Mouse (Mus musculus): ENCODE results near the gene Dffb. TPM values are rescaled to one million over a fixed set of nuclear protein-coding genes. Genes with fewer than 3 reads are reported as not detected.

The Dffb gene
- polyA plus RNA-seq (2015; fragmentation: Nextera tagmentation; extraction: Ambion mirVana) = 14.1 and 14.3 TPM in 2 replicates

GRCm38 (mm10) chr4:153974431-153975291 lies at the start of gene Dffb, which contains the start of gene Cep104:
TSS of gene Dffb (minus strand) at chr4:153975126.
TSS of gene Cep104 (plus strand) at chr4:153975194.
- ATAC-seq (ENCODE audit: low FRiP score, low TSS enrichment) = peak; percentile 98
- Histone ChIP-seq H3K4me2 (replicated peaks; ENCODE audit: low read depth, low read length) (peak within 1 kb of the TSS; percentile 97), H3K27ac (ENCODE audit: low read length) (0 out of 2 replicates have a peak within 1 kb of the TSS, but pooled peaks have one; percentile 32), H3K4me1 (ENCODE audit: insufficient read depth, low read length) (peaks cover 18% of the 10 kb centered on the region), H3K9me3 (ENCODE audit: low read length) (no peaks in the 10 kb centered on the region), H3K9ac (replicated peaks; ENCODE audit: low read length) (peak within 1 kb of the TSS; percentile 94), H3K4me3 (ENCODE audit: low read length) (peak within 1 kb of the TSS; percentile 84), H3K27me3 (ENCODE audit: insufficient read depth, low read length) (no peaks in the 10 kb centered on the region), H3K36me3 (ENCODE audit: insufficient read depth, low read length) (peaks cover 23% of the 10 kb centered on the region)
- WGBS = under 1% methylated on average over 68 of the region's 68 CpGs

DNA sequence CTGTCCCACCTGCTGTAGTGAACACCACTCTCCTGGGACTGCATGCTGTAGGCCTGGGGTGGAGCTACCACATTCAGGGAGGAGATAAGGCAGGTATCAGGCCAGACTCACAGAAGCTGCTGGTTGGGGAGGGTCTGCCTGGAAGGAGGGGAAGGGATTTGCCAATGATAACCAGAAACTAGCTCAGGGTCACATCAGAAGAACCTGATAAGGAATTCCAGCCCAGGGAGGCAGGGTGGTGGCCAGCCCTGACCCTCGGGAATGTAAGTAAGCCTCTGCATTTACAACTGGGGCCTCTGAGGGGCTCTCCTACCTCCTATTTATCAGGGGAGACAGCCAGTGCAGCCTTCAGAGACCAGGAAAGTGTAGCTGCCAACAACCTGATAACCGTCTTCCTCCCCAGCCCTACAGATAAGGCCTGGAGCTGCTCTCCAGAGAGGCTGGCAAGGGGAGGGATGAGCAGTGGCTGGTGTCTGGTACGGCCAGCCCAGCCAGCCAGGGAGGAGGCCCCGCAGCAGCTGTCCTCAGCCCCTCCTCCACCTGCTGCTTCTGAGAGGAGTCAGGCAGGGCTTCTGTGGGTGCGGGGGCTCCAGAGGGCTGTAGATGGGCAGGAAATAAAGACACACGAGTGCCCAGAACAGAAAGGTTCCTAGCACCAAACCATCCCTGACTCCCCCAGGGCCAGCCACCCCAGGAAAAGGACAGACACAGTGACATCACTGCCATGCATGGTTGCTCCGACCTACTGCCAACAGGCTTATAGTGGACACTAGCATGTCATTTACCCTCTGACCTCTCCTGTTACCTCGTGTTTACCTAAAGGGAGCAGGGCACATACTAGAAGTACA lies 49.1 kb upstream of the Dffb start:
- H3K27ac ChIP-seq (ENCODE audit: low read length) = peak overlapping the region; percentile 89; the same call in 1 of the 2 replicates
- peak overlapping the region; percentile 70 for H3K4me2 ChIP-seq (replicated peaks; ENCODE audit: low read depth, low read length)
- H3K9me3 ChIP-seq (ENCODE audit: low read length) = no peaks in the 10 kb centered on the region
- no peak overlapping the region for H3K9ac ChIP-seq (replicated peaks; ENCODE audit: low read length)
- H3K4me3 ChIP-seq (ENCODE audit: low read length) = no peak overlapping the region
- no peaks in the 10 kb centered on the region for H3K27me3 ChIP-seq (ENCODE audit: insufficient read depth, low read length)
- H3K4me1 ChIP-seq (ENCODE audit: insufficient read depth, low read length) = peaks cover 49% of the 10 kb centered on the region
- ATAC-seq (ENCODE audit: low FRiP score, low TSS enrichment) = no peak
- 11% methylated on average over 8 of the region's 8 CpGs for WGBS
- peaks cover 29% of the 10 kb centered on the region for H3K36me3 ChIP-seq (ENCODE audit: insufficient read depth, low read length)

DNA sequence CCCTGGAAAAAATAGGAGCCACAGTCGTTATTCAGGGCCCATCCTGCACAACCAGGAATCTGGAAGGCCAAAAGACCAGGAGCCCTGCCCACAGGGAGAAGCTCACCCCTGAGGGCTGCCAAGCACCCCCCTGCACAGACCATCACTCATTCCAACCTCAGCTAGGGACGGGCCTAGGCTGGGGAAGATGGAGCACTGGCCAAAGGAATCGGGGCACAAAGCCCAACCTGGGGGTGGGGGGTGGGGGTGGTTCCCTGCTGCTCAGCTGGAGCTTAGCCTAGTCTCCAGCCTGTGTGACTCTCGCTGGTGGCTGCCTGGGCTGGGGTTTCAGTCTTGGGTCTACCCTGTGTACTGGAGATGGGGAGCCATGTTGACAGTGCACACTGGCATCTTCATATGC lies 47.9 kb upstream of the Dffb start:
- no peak overlapping the region for H3K4me3 ChIP-seq (ENCODE audit: low read length)
- H3K9ac ChIP-seq (replicated peaks; ENCODE audit: low read length) = peak overlapping the region; percentile 29
- no peaks in the 10 kb centered on the region for H3K9me3 ChIP-seq (ENCODE audit: low read length)
- WGBS = 29% methylated on average over 4 of the region's 4 CpGs
- peaks cover 49% of the 10 kb centered on the region for H3K4me1 ChIP-seq (ENCODE audit: insufficient read depth, low read length)
- H3K27ac ChIP-seq (ENCODE audit: low read length) = peak overlapping the region; percentile 89
- H3K36me3 ChIP-seq (ENCODE audit: insufficient read depth, low read length) = peaks cover 40% of the 10 kb centered on the region
- 0 out of 2 replicates have a peak overlapping the region, but pooled peaks have one; percentile 14 for H3K4me2 ChIP-seq (replicated peaks; ENCODE audit: low read depth, low read length)
- 0 out of 2 replicates have a peak, but pooled peaks have one; percentile 7 for ATAC-seq (ENCODE audit: low FRiP score, low TSS enrichment)
- no peaks in the 10 kb centered on the region for H3K27me3 ChIP-seq (ENCODE audit: insufficient read depth, low read length)

- Histone ChIP-seq H3K4me1 (ENCODE audit: insufficient read depth, low read length) (peaks cover 49% of the 10 kb centered on the region), H3K9me3 (ENCODE audit: low read length) (no peaks in the 10 kb centered on the region), H3K27me3 (ENCODE audit: insufficient read depth, low read length) (no peaks in the 10 kb centered on the region), H3K4me2 (replicated peaks; ENCODE audit: low read depth, low read length) (0 out of 2 replicates have a peak overlapping the region, but pooled peaks have one; percentile 14), H3K4me3 (ENCODE audit: low read length) (no peak overlapping the region), H3K9ac (replicated peaks; ENCODE audit: low read length) (peak overlapping the region; percentile 29), H3K27ac (ENCODE audit: low read length) (peak overlapping the region; percentile 89), H3K36me3 (ENCODE audit: insufficient read depth, low read length) (peaks cover 42% of the 10 kb centered on the region)
- ATAC-seq (ENCODE audit: low FRiP score, low TSS enrichment) = peak; percentile 80
- 34% methylated on average over 4 of the region's 4 CpGs for WGBS
Measured at GRCm38 (mm10) chr4:154022407-154022806, 47.5 kb upstream of the Dffb start.

DNA sequence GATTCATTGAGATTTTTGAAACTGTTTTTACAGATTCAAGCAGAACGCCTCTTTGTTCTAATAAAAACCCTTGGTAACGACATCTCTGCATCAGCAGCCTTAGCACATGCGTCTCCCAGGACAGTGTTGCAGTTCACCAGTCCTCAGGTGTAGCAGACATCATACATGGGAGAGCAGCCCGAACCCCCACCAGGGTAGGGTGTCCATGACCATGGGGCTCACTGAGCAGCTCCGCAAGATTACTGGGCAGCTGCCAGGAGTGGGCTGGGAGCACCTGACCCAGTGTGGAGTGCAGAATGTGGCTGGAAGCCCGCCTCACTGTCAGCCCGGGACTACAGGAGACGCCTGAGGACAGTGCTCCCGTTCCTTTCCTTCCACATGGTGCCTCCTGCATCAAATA lies 46.5 kb upstream of the Dffb start:
- no peak overlapping the region for H3K4me3 ChIP-seq (ENCODE audit: low read length)
- peaks cover 46% of the 10 kb centered on the region for H3K4me1 ChIP-seq (ENCODE audit: insufficient read depth, low read length)
- no peak overlapping the region for H3K9ac ChIP-seq (replicated peaks; ENCODE audit: low read length)
- no peaks in the 10 kb centered on the region for H3K27me3 ChIP-seq (ENCODE audit: insufficient read depth, low read length)
- WGBS = 88% methylated on average over 9 of the region's 9 CpGs
- ATAC-seq (ENCODE audit: low FRiP score, low TSS enrichment) = no peak
- no peaks in the 10 kb centered on the region for H3K9me3 ChIP-seq (ENCODE audit: low read length)
- peak overlapping the region; percentile 89 for H3K27ac ChIP-seq (ENCODE audit: low read length)
- no peak overlapping the region for H3K4me2 ChIP-seq (replicated peaks; ENCODE audit: low read depth, low read length)
- H3K36me3 ChIP-seq (ENCODE audit: insufficient read depth, low read length) = peaks cover 52% of the 10 kb centered on the region

DNA sequence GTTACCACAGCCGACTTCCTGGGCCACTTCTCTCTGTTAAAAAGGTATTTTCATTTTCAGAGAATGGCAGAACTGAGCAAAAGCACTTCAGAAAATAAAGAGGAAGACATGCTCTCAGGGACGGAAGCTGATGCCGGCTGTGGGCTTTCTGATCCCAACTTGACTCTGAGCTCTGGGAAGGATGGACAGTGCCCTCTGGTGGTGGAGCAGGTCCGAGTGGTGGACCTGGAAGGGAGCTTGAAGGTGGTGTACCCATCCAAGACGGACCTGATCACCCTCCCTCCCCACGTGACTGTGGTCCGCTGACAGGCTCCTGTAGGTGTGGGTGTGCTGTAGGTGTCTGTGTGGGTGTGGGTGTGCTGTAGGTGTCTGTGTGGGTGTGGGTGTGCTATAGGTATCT lies 44.6 kb upstream of the Dffb start:
- H3K4me1 ChIP-seq (ENCODE audit: insufficient read depth, low read length) = peaks cover 29% of the 10 kb centered on the region
- H3K27me3 ChIP-seq (ENCODE audit: insufficient read depth, low read length) = no peaks in the 10 kb centered on the region
- no peak overlapping the region for H3K4me3 ChIP-seq (ENCODE audit: low read length)
- no peak for ATAC-seq (ENCODE audit: low FRiP score, low TSS enrichment)
- peaks cover 67% of the 10 kb centered on the region for H3K36me3 ChIP-seq (ENCODE audit: insufficient read depth, low read length)
- 68% methylated on average over 7 of the region's 7 CpGs for WGBS
- no peak overlapping the region for H3K4me2 ChIP-seq (replicated peaks; ENCODE audit: low read depth, low read length)
- H3K9ac ChIP-seq (replicated peaks; ENCODE audit: low read length) = no peak overlapping the region
- H3K9me3 ChIP-seq (ENCODE audit: low read length) = no peaks in the 10 kb centered on the region
- H3K27ac ChIP-seq (ENCODE audit: low read length) = no peak overlapping the region

GRCm38 (mm10) chr4:154015476-154015875 lies 40.5 kb upstream of the Dffb start:
- 90% methylated on average over 11 of the region's 11 CpGs for whole genome bisulfite sequencing
- H3K4me3 ChIP-seq (ENCODE audit: low read length) = no peak overlapping the region
- ATAC-seq (ENCODE audit: low FRiP score, low TSS enrichment) = no peak
- no peaks in the 10 kb centered on the region for H3K9me3 ChIP-seq (ENCODE audit: low read length)
- H3K4me2 ChIP-seq (replicated peaks; ENCODE audit: low read depth, low read length) = no peak overlapping the region
- H3K36me3 ChIP-seq (ENCODE audit: insufficient read depth, low read length) = peaks cover 53% of the 10 kb centered on the region
- H3K4me1 ChIP-seq (ENCODE audit: insufficient read depth, low read length) = peaks cover 15% of the 10 kb centered on the region
- no peak overlapping the region for H3K27ac ChIP-seq (ENCODE audit: low read length)
- H3K9ac ChIP-seq (replicated peaks; ENCODE audit: low read length) = no peak overlapping the region
- H3K27me3 ChIP-seq (ENCODE audit: insufficient read depth, low read length) = no peaks in the 10 kb centered on the region

DNA sequence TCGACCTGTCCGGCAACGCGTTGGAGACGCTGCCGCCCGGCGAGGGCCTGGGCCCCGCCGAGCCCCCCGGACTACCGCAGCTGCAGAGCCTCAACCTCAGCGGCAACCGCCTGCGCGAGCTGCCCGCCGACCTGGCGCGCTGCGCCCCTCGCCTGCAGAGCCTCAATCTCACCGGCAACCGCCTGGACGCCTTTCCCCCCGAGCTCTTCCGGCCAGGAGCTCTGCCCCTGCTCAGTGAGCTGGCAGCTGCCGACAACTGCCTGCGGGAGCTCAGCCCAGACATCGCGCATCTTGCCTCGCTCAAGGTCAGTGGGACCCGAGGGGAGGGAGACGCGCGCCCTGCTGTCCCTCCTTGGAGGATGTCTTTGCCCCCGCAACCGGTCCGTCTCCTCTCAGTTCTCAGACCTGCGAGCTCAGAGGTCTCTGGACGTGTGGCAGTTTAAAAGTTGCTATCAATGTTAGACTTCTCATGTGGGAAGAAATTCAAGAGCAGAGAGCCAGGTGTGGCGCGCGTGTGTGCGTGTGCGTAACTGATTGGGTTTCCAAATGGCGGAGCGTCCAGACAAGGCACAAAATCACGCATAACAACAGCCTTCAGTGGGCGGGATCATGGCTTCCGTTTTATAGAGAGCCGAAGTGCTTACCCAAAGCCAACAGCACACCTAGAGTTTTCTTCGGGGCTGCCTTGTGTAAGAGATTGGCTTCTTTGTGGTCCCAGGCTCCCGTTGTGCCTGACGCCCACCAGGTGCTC lies 37.4 kb upstream of the Dffb start:
- 2% methylated on average over 55 of the region's 55 CpGs for WGBS
- peaks cover 15% of the 10 kb centered on the region for H3K4me1 ChIP-seq (ENCODE audit: insufficient read depth, low read length)
- peak overlapping the region; percentile 96 for H3K9ac ChIP-seq (replicated peaks; ENCODE audit: low read length)
- peak overlapping the region; percentile 100 for H3K4me3 ChIP-seq (ENCODE audit: low read length)
- H3K9me3 ChIP-seq (ENCODE audit: low read length) = no peaks in the 10 kb centered on the region
- peaks cover 27% of the 10 kb centered on the region for H3K36me3 ChIP-seq (ENCODE audit: insufficient read depth, low read length)
- peak overlapping the region; percentile 98 for H3K4me2 ChIP-seq (replicated peaks; ENCODE audit: low read depth, low read length)
- peak overlapping the region; percentile 50; the same call in 1 of the 2 replicates for H3K27ac ChIP-seq (ENCODE audit: low read length)
- no peak for ATAC-seq (ENCODE audit: low FRiP score, low TSS enrichment)
- no peaks in the 10 kb centered on the region for H3K27me3 ChIP-seq (ENCODE audit: insufficient read depth, low read length)

- peak within 1 kb of the TSS; percentile 98 for H3K4me2 ChIP-seq (replicated peaks; ENCODE audit: low read depth, low read length)
- 0% methylated on average over 41 of the region's 59 CpGs for WGBS
Measured at GRCm38 (mm10) chr4:154011646-154012089, 36.7 kb upstream of the Dffb start, which contains the start of gene Lrrc47. TSS of gene Lrrc47 (plus strand) at chr4:154011731.

More at GRCm38 (mm10) chr4:154011646-154012089, 36.7 kb upstream of the Dffb start, which contains the start of gene Lrrc47:
- H3K4me3 ChIP-seq (ENCODE audit: low read length) = peak within 1 kb of the TSS; percentile 100
- no peaks in the 10 kb centered on the region for H3K27me3 ChIP-seq (ENCODE audit: insufficient read depth, low read length)
- peaks cover 15% of the 10 kb centered on the region for H3K4me1 ChIP-seq (ENCODE audit: insufficient read depth, low read length)
- peak within 1 kb of the TSS; percentile 50; the same call in 1 of the 2 replicates for H3K27ac ChIP-seq (ENCODE audit: low read length)
- peak; percentile 96 for ATAC-seq (ENCODE audit: low FRiP score, low TSS enrichment)
- no peaks in the 10 kb centered on the region for H3K9me3 ChIP-seq (ENCODE audit: low read length)
- peaks cover 27% of the 10 kb centered on the region for H3K36me3 ChIP-seq (ENCODE audit: insufficient read depth, low read length)
- peak within 1 kb of the TSS; percentile 96 for H3K9ac ChIP-seq (replicated peaks; ENCODE audit: low read length)

Measured in kidney, embryonic 16.5 days (tissue).